Mouse (Mus musculus) spleen, postnatal 4 days (tissue): Measurements from ENCODE around the gene Clmp.

ENCODE experiments used
- DNase-seq, 2 experiments: peaks; one replicate each; pipeline ENCODE4 v3.0.0; 2022; ENCODE audit warnings: low spot score in 2 of 2

Gene Clmp

DNA sequence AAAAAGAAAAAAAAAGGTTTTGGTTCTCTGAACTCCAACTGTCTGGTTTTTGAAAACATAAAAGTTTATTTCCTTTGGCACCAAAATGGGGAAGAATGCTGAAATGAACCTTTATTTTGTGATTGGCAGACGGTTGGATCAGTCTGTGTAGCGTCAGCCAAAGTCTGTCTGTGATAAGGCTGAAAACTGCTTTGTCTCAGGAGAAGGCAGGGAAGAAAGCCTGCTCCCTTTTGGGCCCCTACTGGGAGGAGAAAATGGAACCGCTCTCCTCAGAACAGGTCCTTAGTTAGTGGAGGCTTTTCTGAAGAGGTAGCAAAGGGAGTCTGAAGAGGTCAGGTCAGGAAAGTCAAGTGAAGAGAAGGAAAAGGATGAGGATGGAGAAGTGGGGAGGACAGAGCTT lies 7.3 kb downstream of the Clmp start:
- DNase-seq = no peak

DNA sequence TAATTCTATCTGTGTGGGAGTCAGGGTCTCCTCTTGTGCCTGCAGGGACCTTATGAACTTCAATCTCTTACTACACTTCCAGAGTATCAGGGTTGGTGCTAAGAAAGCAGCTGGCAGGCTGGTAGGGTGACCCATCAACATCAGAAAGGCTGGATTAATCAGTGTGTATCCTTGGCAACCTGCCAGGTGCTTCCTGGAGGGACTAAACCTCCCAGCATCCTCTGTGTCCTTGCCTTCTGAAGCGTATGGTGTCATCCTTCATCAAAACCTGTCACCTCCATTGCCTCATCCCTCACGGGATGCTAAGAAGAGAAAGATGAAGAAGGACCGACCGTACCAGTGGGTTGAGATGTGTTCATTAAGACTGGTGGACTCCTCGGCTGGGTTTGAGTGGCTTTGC lies 8.0 kb downstream of the Clmp start:
- DNase-seq = no peak

GRCm38 (mm10) chr9:40694284-40694683 lies 8.5 kb downstream of the Clmp start:
- no peak for DNase-seq

DNA sequence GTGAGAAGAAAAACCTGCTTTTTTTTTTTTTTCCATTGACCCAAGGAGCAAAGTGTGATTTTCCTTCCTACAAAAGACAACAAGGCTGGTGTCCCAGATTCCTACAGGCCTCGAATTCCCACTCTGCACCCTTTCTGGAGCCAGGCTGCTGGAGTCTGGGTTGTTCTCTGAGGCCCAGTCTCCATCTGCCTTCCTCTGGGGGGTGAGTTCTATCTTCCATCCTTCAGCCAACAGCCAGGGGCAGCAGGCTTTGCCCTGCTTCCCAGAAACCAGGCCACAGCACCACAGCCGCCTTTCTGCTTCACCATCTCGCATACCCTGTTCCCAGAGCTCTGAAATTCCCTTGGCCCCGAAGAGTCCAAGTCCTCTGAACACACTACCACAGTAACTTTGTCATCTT lies 10.3 kb downstream of the Clmp start:
- no peak for DNase-seq

GRCm38 (mm10) chr9:40699194-40699593 lies 13.4 kb downstream of the Clmp start:
- DNase-seq = no peak

DNA sequence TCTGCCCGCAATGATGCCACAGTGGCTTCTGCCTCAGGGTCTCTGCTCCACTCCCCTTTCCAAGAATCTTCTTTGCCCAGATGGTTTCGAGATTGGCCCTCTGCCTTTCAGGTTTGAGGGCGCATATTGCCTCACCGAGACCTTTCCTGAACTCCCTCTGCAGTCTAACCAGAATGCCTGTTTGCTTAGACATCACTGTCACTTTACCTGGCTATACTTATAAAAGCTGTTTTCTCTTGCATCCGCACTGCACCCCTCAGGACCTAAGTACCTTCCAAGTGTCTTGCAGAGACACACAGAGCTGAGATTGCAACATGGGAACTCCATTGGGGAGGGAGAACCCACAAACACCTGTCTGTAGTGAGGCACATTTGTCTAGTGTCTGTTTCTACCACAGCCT lies 14.5 kb downstream of the Clmp start:
- no peak for DNase-seq

GRCm38 (mm10) chr9:40704364-40705276 lies 18.9 kb downstream of the Clmp start:
- no peak for DNase-seq

DNA sequence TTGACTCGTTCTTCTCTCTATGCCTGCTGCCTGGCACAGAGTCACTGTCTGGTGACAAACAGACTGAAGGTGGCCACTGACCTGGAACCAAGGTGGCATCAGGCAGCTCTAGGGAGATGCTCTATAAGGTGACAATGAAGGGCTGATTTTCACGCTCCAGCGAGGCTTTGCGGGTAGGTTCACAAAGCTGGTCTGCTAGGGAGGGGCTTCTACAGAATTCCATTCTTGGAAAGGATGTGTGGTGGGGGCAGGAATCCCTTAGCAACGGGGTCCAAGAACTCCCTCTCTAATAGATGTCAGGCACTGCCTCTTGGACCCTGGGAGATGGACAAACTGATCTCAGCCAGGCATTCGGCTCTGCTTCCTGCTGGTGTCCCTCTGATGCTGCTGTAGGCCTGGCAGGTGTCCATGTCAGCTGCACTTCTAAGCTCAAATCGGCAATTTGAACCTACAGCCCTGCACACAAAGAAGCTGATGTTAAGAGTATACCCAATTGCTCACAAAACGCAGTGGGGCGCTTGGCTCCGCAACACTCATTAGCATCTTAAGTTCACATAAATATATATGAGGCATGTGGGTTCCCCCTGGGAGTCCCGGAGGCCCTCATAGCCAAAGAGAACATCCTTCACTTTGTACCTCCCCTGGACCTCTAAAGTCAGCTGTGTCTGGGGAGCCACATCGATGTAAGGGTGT lies 22.8 kb downstream of the Clmp start:
- no peak for DNase-seq

DNA sequence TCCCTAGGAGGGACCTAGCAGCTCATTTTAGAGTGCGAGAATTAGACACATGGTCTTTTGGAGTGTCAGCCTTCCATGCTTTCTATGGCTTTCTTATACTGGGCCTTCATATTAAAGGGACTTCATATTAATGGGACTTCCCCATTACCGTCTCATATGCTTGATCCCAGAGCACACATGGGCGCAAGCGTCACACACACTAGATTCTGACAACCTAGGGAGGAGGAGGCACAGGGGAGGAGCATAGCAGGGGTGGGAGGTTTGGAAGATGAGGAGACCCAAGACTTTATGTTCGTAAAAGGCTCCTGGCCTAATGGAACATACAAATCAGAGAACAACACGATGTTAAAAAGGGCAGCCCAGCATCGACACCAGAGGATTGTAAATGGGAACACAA lies 23.4 kb downstream of the Clmp start:
- no peak for DNase-seq

GRCm38 (mm10) chr9:40709587-40709986 lies 23.8 kb downstream of the Clmp start:
- DNase-seq = no peak

GRCm38 (mm10) chr9:40709991-40710390 lies 24.2 kb downstream of the Clmp start:
- no peak for DNase-seq

GRCm38 (mm10) chr9:40711654-40712053 lies 25.9 kb downstream of the Clmp start:
- DNase-seq = no peak

GRCm38 (mm10) chr9:40717182-40717874 lies 31.6 kb downstream of the Clmp start:
- DNase-seq = no peak

GRCm38 (mm10) chr9:40717875-40718185 lies 32.1 kb downstream of the Clmp start:
- no peak for DNase-seq

- DNase-seq = no peak
Measured at GRCm38 (mm10) chr9:40720881-40721280, 35.1 kb downstream of the Clmp start.

GRCm38 (mm10) chr9:40723311-40723772 lies 37.6 kb downstream of the Clmp start:
- no peak for DNase-seq

DNA sequence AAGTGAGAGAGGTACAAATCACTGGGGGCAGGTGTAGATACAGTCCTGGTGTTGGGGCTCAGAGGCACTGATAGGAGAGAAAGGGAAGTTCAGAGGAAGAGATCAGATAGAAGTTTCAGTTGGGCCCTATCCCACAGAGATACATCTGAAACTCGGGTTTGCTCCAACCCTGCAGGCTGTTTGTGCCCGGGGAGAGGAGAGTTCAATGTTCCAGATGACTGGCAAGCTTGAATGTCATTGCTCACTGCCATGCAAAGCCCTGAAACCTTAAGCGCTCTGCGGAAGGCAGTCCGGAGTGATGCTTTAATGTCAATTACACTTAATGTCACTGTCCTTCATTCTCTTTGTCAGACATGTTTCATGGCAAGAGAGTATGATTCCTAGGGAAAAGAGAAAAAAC lies 39.2 kb downstream of the Clmp start:
- DNase-seq = no peak

GRCm38 (mm10) chr9:40727140-40727823 lies 41.5 kb downstream of the Clmp start:
- no peak for DNase-seq

DNA sequence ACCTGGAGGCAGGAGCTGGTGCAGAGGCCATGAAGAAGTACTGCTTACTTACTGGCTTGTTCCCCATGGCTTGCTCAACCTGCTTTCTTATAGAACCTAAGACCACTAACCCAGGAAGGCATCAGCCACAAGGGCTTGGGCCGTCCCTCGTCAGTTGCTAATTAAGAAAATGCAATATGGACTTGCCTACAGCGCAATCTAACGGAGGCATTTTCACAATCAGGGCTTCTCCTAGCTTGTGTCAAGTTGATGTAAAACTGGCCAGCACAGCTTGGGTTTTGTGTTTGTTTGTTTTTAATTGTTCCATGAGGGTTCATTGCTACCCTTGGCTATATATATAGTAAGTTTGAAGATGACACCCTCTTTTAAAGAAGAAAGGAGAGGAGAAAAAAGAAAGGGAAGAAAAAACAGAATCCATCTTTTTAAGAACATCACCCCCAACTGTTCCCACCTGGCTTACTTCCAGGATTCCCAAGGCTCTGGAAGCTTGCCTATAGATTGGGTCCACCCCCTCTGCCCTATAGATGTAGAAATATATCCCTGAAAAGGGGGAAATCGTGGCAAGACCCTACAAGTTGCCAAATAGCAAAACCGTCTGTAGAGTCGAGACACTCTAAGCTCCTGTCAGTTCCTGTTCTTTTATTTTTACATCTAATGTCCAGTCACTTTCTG lies 42.2 kb downstream of the Clmp start:
- DNase-seq = no peak

GRCm38 (mm10) chr9:40730302-40730700 lies 44.5 kb downstream of the Clmp start:
- DNase-seq = no peak
